Comparison of ENCODE assay signal across 14 mouse cellular contexts in genomic region chr12:108453561-108454044, GRCm38 (mm10).
A peak's percentile ranks its signal among the peaks of the same experiment; 100 is the strongest.
DNase-seq lines count a peak whose midpoint lies in the region; ATAC-seq and TF ChIP-seq lines count a peak whose summit lies in the region.
"Had no signal": no experiment of that assay in that cellular context is flagged by ENCODE, and none has a peak within 500 bp of the region (broad histone marks: within the 10 kb centered on the region; RNA-seq: fewer than 3 reads in every experiment).

No protein-coding gene starts in this region.

- H3K4me1 ChIP-seq in forebrain, embryonic 10.5 days, result peaks cover 13% of the 10 kb centered on the region
- H3K4me1 ChIP-seq in forebrain, embryonic 14.5 days (ENCODE audit: control insufficient read depth, insufficient read depth, low read length), result no peaks in the 10 kb centered on the region; the same call in 1 of the 2 replicates
- no peaks in the 10 kb centered on the region for H3K4me1 ChIP-seq in embryonic fibroblast, embryonic 13.5 days (ENCODE audit: control insufficient read depth, insufficient read depth, low read length)
- peaks cover 10% of the 10 kb centered on the region for H3K4me1 ChIP-seq in intestine, embryonic 15.5 days (replicated peaks)

- H3K4me2 ChIP-seq in forebrain, embryonic 14.5 days (ENCODE audit: low read length), result no peak overlapping the region
- no peak overlapping the region for H3K4me2 ChIP-seq in intestine, embryonic 15.5 days (replicated peaks)

- TF ChIP-seq POLR2A in embryonic fibroblast, embryonic 13.5 days (IDR thresholded peaks at IDR 0.05; ENCODE audit: low read depth, low read length), result no peak

- H3K4me3 ChIP-seq in forebrain, embryonic 10.5 days, result no peak overlapping the region
- no peak overlapping the region for H3K4me3 ChIP-seq in forebrain, embryonic 14.5 days (ENCODE audit: low read depth, low read length)
- H3K4me3 ChIP-seq in embryonic fibroblast, embryonic 13.5 days (ENCODE audit: insufficient read depth, low read length), result no peak overlapping the region
- no peak overlapping the region for H3K4me3 ChIP-seq in intestine, embryonic 15.5 days (replicated peaks)
- H3K4me3 ChIP-seq: layer of hippocampus, adult 2 months had no signal

- H3K27me3 ChIP-seq in forebrain, embryonic 10.5 days (ENCODE audit: poor library complexity, severe bottlenecking), result no peaks in the 10 kb centered on the region
- no peaks in the 10 kb centered on the region for H3K27me3 ChIP-seq in forebrain, embryonic 14.5 days (replicated peaks; ENCODE audit: control insufficient read depth, insufficient read depth, low read length)
- no peaks in the 10 kb centered on the region for H3K27me3 ChIP-seq in intestine, embryonic 15.5 days (replicated peaks)

- 88% methylated on average over 8 of the region's 8 CpGs for WGBS in forebrain, embryonic 10.5 days
- 86% methylated on average over 8 of the region's 8 CpGs for WGBS in forebrain, embryonic 14.5 days
- WGBS in intestine, embryonic 15.5 days, result 78% methylated on average over 8 of the region's 8 CpGs

- no peak for ATAC-seq in forebrain, embryonic 14.5 days
- ATAC-seq in intestine, embryonic 15.5 days, result no peak
- ATAC-seq: intestine, embryonic 16.5 days; liver, postnatal 0 days had no signal

- H3K36me3 ChIP-seq in forebrain, embryonic 10.5 days (replicated peaks), result peaks cover 25% of the 10 kb centered on the region
- H3K36me3 ChIP-seq in forebrain, embryonic 14.5 days (ENCODE audit: control insufficient read depth, insufficient read depth, low read length), result peaks cover 5% of the 10 kb centered on the region; the same call in 1 of the 2 replicates
- no peaks in the 10 kb centered on the region for H3K36me3 ChIP-seq in intestine, embryonic 15.5 days

- no peak for TF ChIP-seq CTCF in embryonic fibroblast, embryonic 13.5 days (IDR thresholded peaks at IDR 0.05; ENCODE audit: borderline replicate concordance, insufficient read depth, low read length)

- DNase-seq in forebrain, embryonic 10.5 days (ENCODE audit: extremely low spot score, low spot score), result no peak
- DNase-seq in forebrain, embryonic 14.5 days (ENCODE audit: low spot score), result no peak
- peak; percentile 80 for DNase-seq in 3134 (ENCODE audit: extremely low read depth, insufficient read length, low spot score)
- DNase-seq in ES-CJ7 (ENCODE audit: low read depth, low spot score), result peak; percentile 53
- no peak for DNase-seq in cerebellum, adult 11 months
- no peak for DNase-seq in gastrocnemius, adult 18-20 months (ENCODE audit: low spot score)
- DNase-seq: left cerebral cortex, postnatal 4 days; liver, postnatal 0 days; spleen, adult 18-20 months; thymus, adult 2 months had no signal

- H3K27ac ChIP-seq in forebrain, embryonic 10.5 days, result 0 out of 2 replicates have a peak overlapping the region, but pooled peaks have one; percentile 2
- no peak overlapping the region for H3K27ac ChIP-seq in forebrain, embryonic 14.5 days (ENCODE audit: low read depth, low read length)
- peak overlapping the region; percentile 62 for H3K27ac ChIP-seq in embryonic fibroblast, embryonic 13.5 days (ENCODE audit: insufficient read depth, low read length)
- no peak overlapping the region for H3K27ac ChIP-seq in intestine, embryonic 15.5 days
- H3K27ac ChIP-seq: layer of hippocampus, adult 2 months had no signal

- H3K9me3 ChIP-seq in forebrain, embryonic 10.5 days, result no peaks in the 10 kb centered on the region; the same call in 1 of the 2 replicates
- H3K9me3 ChIP-seq in forebrain, embryonic 14.5 days (replicated peaks; ENCODE audit: control insufficient read depth, low read length), result 0 out of 2 replicates have a peak, but pooled peaks cover 4% of the 10 kb centered on the region
- no peaks in the 10 kb centered on the region for H3K9me3 ChIP-seq in intestine, embryonic 15.5 days

- no peak overlapping the region for H3K9ac ChIP-seq in forebrain, embryonic 14.5 days (ENCODE audit: low read length)
- H3K9ac ChIP-seq in intestine, embryonic 15.5 days, result no peak overlapping the region
- H3K9ac ChIP-seq: liver, postnatal 0 days had no signal

Comparison
In these comparisons a context has a peak if more than half of its experiments do, and no peak if none do; other contexts are left out.
1. H3K27ac ChIP-seq: peak in forebrain, embryonic 10.5 days (single experiment) and embryonic fibroblast, embryonic 13.5 days (single experiment); none in forebrain, embryonic 14.5 days (single experiment) and intestine, embryonic 15.5 days (single experiment).
2. DNase-seq: peak in 3134 (single experiment) and ES-CJ7 (single experiment); none in forebrain, embryonic 10.5 days (single experiment), forebrain, embryonic 14.5 days (single experiment), cerebellum, adult 11 months (single experiment) and gastrocnemius, adult 18-20 months (single experiment).